Mouse (Mus musculus): ENCODE results near the gene Gsx2. TPM values are rescaled to one million over a fixed set of nuclear protein-coding genes. Genes with fewer than 3 reads are reported as not detected.

Gene Gsx2
- polyA plus RNA-seq, 1 experiment from 2014 or later, result not detected

DNA sequence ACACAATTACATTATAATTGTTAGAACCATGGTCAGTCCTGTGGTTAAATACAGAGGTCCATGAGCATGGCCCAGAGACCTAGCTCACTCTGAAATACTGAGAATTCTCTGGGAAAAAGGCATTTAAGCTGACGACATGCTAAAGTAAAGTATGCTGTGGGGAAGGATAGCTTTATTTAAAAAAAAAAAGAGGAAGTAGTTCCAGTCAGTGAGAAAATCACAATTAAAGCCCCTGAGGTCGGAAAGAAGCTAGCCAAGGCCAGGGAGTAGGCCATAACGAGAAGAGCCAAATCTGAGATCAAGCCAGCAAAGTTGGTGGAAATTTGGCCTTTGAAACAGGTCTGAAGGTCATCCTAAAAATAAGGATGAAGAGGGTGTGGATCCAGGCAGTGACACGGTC is 24.3 kb upstream of the Gsx2 start:
- no peak for DNase-seq (ENCODE audit: low spot score)

DNA sequence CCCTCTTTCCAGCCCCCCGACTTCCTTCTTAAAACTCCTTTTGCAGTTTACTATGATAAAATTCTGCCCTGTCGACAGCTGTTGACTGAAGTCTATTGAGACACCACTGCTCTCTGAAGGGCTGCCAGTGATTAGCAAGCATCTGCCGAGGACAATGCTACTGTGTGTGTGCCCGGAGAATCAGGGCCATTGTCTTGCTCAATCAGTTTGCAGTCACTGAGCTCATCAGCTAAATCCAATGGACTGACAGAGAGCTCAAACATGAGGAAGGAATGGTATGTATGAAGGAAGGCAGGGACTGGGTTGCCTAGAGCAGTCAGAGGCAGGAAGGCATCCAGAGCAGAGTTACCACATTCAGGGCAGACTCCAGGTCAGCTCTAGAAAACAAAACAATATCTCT is 12.2 kb upstream of the Gsx2 start:
- DNase-seq (ENCODE audit: low spot score), result peak; percentile 52
- 21% methylated on average over 4 of the region's 4 CpGs for WGBS
- H3K27ac ChIP-seq (replicated peaks; ENCODE audit: low read depth, low read length), result no peak overlapping the region
- 0 out of 2 replicates have a peak, but pooled peaks have one; percentile 30 for ATAC-seq (ENCODE audit: low read depth)
- no peaks in the 10 kb centered on the region for H3K9me3 ChIP-seq (ENCODE audit: control insufficient read depth, low read length)
- no peak overlapping the region for H3K4me3 ChIP-seq (ENCODE audit: low read depth, low read length)
- peaks cover 16% of the 10 kb centered on the region for H3K27me3 ChIP-seq (replicated peaks; ENCODE audit: control insufficient read depth, insufficient read depth, low read length)
- 0 out of 2 replicates have a peak, but pooled peaks cover 9% of the 10 kb centered on the region for H3K4me1 ChIP-seq (ENCODE audit: control insufficient read depth, insufficient read depth, low read length)
- no peak overlapping the region for H3K4me2 ChIP-seq (ENCODE audit: low read depth, low read length)
- H3K36me3 ChIP-seq (ENCODE audit: control insufficient read depth, insufficient read depth, low read length), result no peaks in the 10 kb centered on the region
- no peak overlapping the region for H3K9ac ChIP-seq (ENCODE audit: low read depth, low read length)

More for the DNA sequence above, 24.3 kb upstream of the Gsx2 start:
- ATAC-seq (ENCODE audit: low read depth), result no peak
- Histone ChIP-seq H3K9ac (ENCODE audit: low read depth, low read length) (no peak overlapping the region), H3K27ac (replicated peaks; ENCODE audit: low read depth, low read length) (no peak overlapping the region), H3K4me3 (ENCODE audit: low read depth, low read length) (no peak overlapping the region), H3K4me2 (ENCODE audit: low read depth, low read length) (no peak overlapping the region), H3K27me3 (replicated peaks; ENCODE audit: control insufficient read depth, insufficient read depth, low read length) (no peaks in the 10 kb centered on the region), H3K9me3 (ENCODE audit: control insufficient read depth, low read length) (no peaks in the 10 kb centered on the region), H3K36me3 (ENCODE audit: control insufficient read depth, insufficient read depth, low read length) (no peaks in the 10 kb centered on the region), H3K4me1 (ENCODE audit: control insufficient read depth, insufficient read depth, low read length) (no peaks in the 10 kb centered on the region)
- 72% methylated on average over 4 of the region's 4 CpGs for whole genome bisulfite sequencing

DNA sequence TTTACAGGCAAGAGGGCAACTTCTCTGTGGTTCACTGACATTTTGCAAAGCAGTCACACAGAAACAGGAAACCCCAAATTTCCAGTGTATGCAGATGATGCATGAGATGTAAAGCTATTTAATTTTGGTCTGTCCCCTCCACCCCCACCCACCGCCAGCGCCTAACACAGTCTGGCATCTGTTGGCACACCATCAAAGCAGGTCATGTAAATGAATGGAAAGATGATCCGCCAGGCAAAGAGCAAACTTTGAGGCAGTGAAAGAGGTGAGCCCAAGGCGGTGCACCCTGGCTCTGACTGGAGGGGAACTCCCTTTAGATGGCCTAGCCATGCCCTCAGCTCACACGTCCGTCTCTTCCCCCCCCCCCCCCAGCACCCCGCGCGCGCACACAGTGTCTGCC is 8.7 kb upstream of the Gsx2 start:
- WGBS, result 1% methylated on average over 4 of the region's 10 CpGs
- peaks cover 51% of the 10 kb centered on the region for H3K27me3 ChIP-seq (replicated peaks; ENCODE audit: control insufficient read depth, insufficient read depth, low read length)
- H3K4me1 ChIP-seq (ENCODE audit: control insufficient read depth, insufficient read depth, low read length), result 0 out of 2 replicates have a peak, but pooled peaks cover 9% of the 10 kb centered on the region
- ATAC-seq (ENCODE audit: low read depth), result peak; percentile 81
- H3K9ac ChIP-seq (ENCODE audit: low read depth, low read length), result peak overlapping the region; percentile 51
- peak overlapping the region; percentile 93 for H3K4me2 ChIP-seq (ENCODE audit: low read depth, low read length)
- peak overlapping the region; percentile 51 for H3K4me3 ChIP-seq (ENCODE audit: low read depth, low read length)
- no peaks in the 10 kb centered on the region for H3K36me3 ChIP-seq (ENCODE audit: control insufficient read depth, insufficient read depth, low read length)
- DNase-seq (ENCODE audit: low spot score), result peak; percentile 63
- H3K9me3 ChIP-seq (ENCODE audit: control insufficient read depth, low read length), result no peaks in the 10 kb centered on the region
- H3K27ac ChIP-seq (replicated peaks; ENCODE audit: low read depth, low read length), result no peak overlapping the region

DNA sequence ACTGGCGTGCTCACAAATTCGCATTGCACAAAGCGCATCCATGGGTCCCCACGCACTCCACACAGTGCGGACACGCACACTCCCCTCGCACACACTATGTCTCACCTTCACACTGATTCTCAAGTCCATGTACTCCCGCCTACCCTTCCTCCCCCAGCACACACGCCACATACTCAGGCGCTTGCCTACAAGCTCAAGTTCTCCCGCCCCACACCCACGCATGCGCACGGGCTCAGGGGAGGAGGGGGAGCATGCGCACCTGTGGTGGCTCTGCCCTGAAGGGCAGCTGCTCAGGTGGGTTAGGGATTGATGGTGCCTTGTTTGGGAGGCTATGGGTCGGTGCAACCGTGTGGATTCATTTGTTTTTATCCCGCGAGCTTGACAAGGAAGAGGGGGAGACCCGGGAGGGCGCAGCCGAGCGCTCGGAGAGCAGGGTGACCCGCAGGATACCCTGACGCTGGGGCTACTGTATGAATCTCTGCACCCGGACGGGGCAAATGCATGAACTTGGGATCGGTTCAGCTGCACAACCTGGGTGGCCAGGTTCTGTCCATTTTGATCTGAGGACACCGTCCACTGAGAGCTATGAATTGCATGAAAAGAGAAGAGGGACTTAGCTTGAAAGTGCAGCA is 8.2 kb upstream of the Gsx2 start:
- DNase-seq (ENCODE audit: low spot score) (peak; percentile 82), ATAC-seq (ENCODE audit: low read depth) (peak; percentile 88)
- Histone ChIP-seq H3K4me2 (ENCODE audit: low read depth, low read length) (peak overlapping the region; percentile 93), H3K27ac (replicated peaks; ENCODE audit: low read depth, low read length) (no peak overlapping the region), H3K9me3 (ENCODE audit: control insufficient read depth, low read length) (no peaks in the 10 kb centered on the region), H3K9ac (ENCODE audit: low read depth, low read length) (peak overlapping the region; percentile 51), H3K27me3 (replicated peaks; ENCODE audit: control insufficient read depth, insufficient read depth, low read length) (peaks cover 56% of the 10 kb centered on the region), H3K36me3 (ENCODE audit: control insufficient read depth, insufficient read depth, low read length) (no peaks in the 10 kb centered on the region), H3K4me1 (ENCODE audit: control insufficient read depth, insufficient read depth, low read length) (0 out of 2 replicates have a peak, but pooled peaks cover 9% of the 10 kb centered on the region), H3K4me3 (ENCODE audit: low read depth, low read length) (peak overlapping the region; percentile 51)
- 2% methylated on average over 24 of the region's 30 CpGs for WGBS

DNA sequence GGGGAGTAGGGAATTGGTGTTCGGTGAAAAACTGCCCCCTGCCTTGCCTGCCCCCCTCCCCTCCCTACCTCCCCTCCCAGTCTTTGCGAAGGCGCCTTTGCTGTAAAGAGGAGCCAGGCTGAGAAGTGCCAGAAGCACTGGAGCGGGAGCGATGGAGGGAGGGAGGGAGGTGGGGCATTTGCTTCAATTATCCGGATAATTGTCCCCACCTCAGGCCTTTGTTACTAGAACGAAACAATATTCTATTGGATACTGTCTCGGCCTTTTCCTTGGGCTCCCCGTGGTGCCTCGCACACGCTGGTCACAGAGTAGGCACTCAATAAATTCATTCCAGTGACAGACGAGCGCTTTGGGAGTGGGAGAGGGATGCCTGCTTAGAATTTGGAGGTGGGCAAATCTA is 5.3 kb upstream of the Gsx2 start:
- ATAC-seq (ENCODE audit: low read depth) (no peak), DNase-seq (ENCODE audit: low spot score) (no peak)
- Histone ChIP-seq H3K4me2 (ENCODE audit: low read depth, low read length) (peak overlapping the region; percentile 29), H3K9me3 (ENCODE audit: control insufficient read depth, low read length) (no peaks in the 10 kb centered on the region), H3K36me3 (ENCODE audit: control insufficient read depth, insufficient read depth, low read length) (no peaks in the 10 kb centered on the region), H3K27ac (replicated peaks; ENCODE audit: low read depth, low read length) (no peak overlapping the region), H3K27me3 (replicated peaks; ENCODE audit: control insufficient read depth, insufficient read depth, low read length) (peaks cover 85% of the 10 kb centered on the region), H3K4me1 (ENCODE audit: control insufficient read depth, insufficient read depth, low read length) (0 out of 2 replicates have a peak, but pooled peaks cover 9% of the 10 kb centered on the region), H3K4me3 (ENCODE audit: low read depth, low read length) (no peak overlapping the region), H3K9ac (ENCODE audit: low read depth, low read length) (no peak overlapping the region)
- 4% methylated on average over 13 of the region's 13 CpGs for WGBS

DNA sequence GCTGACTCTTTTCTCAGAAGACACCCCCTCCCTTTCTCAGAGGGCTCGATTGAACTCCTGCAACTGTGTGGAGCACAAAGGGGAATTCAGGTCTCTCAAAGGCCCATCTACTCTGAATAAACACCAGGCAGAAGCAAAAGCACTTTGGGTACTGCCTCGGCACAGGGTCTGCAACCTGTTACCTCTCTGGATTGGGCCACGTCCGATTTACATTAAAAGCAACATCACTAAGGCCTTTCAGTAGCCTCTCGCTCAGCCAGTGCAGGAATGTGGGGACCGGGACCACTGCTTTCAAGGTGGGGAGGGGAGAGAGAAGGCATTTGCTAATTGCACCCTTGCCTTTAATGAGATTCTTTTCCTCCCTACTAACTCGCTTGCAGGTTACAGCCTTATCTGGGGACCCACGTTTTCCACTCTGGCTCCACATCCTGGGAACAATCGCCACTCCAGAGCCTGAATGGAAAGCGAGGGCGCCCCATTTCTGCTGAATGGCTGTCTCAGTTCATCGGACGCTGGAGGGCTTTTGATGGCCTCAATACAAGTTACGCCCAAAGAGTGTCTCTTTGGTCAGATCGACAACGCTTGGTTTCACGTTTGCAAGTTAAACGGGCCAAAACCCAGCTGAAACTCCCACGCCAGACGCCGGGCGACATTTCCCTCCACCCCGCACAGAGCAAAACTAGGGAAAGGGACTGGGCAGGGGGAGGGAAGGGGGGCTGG is 4.6 kb upstream of the Gsx2 start:
- Histone ChIP-seq H3K4me1 (ENCODE audit: control insufficient read depth, insufficient read depth, low read length) (peaks cover 12% of the 10 kb centered on the region; the same call in 1 of the 2 replicates), H3K36me3 (ENCODE audit: control insufficient read depth, insufficient read depth, low read length) (no peaks in the 10 kb centered on the region), H3K4me2 (ENCODE audit: low read depth, low read length) (peak overlapping the region; percentile 29; the same call in 1 of the 2 replicates), H3K9ac (ENCODE audit: low read depth, low read length) (no peak overlapping the region), H3K4me3 (ENCODE audit: low read depth, low read length) (no peak overlapping the region; the same call in 1 of the 2 replicates), H3K27ac (replicated peaks; ENCODE audit: low read depth, low read length) (no peak overlapping the region), H3K9me3 (ENCODE audit: control insufficient read depth, low read length) (no peaks in the 10 kb centered on the region), H3K27me3 (replicated peaks; ENCODE audit: control insufficient read depth, insufficient read depth, low read length) (peaks cover 92% of the 10 kb centered on the region)
- no peak for DNase-seq (ENCODE audit: low spot score)
- no peak for ATAC-seq (ENCODE audit: low read depth)
- 4% methylated on average over 23 of the region's 23 CpGs for WGBS

DNA sequence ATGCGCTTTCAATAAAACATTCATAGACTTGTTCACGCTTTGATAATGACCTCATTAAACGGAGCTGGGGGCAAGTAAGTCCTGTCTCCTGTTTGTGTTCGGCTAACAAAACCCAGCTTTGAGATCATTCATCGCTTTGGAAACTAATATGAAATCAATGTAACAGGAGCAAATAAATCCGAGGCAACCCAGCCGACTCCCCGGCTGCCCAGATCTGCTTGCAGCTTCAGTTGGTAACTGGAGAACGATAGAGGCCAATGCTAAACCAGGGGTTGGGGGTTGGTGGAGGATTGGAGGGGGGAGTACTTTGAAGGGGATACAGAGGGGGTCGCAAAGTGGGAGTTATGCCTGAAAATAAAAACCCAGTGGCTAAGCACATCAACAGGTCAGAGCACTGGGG is 3.5 kb upstream of the Gsx2 start:
- 2% methylated on average over 10 of the region's 10 CpGs for WGBS
- Histone ChIP-seq H3K9ac (ENCODE audit: low read depth, low read length) (no peak overlapping the region), H3K9me3 (ENCODE audit: control insufficient read depth, low read length) (no peaks in the 10 kb centered on the region), H3K4me3 (ENCODE audit: low read depth, low read length) (no peak overlapping the region), H3K27ac (replicated peaks; ENCODE audit: low read depth, low read length) (no peak overlapping the region), H3K27me3 (replicated peaks; ENCODE audit: control insufficient read depth, insufficient read depth, low read length) (peaks cover 100% of the 10 kb centered on the region), H3K4me2 (ENCODE audit: low read depth, low read length) (no peak overlapping the region), H3K4me1 (ENCODE audit: control insufficient read depth, insufficient read depth, low read length) (peaks cover 6% of the 10 kb centered on the region; the same call in 1 of the 2 replicates), H3K36me3 (ENCODE audit: control insufficient read depth, insufficient read depth, low read length) (no peaks in the 10 kb centered on the region)
- DNase-seq (ENCODE audit: low spot score) (no peak), ATAC-seq (ENCODE audit: low read depth) (no peak)

DNA sequence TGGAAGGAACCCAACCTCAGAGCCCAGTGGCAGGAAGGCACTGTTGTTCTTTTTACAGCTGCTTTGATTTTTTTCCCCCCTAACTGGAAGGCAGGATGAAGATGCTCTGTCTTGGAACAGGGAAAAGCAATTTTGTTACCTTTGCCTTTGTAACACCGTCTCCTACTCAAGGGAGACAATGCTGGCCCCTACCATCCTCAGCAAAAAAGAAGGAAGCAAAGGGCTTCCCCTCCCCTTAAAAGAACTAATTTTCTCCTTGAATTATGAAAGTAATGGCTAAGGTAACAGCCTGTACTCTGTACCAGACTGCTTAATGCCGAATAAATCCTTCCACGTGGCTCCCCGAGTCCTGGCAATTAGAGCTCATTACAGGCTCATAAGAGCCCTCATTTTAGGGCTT is 2.9 kb upstream of the Gsx2 start:
- peaks cover 4% of the 10 kb centered on the region; the same call in 1 of the 2 replicates for H3K4me1 ChIP-seq (ENCODE audit: control insufficient read depth, insufficient read depth, low read length)
- H3K4me2 ChIP-seq (ENCODE audit: low read depth, low read length), result no peak overlapping the region
- H3K36me3 ChIP-seq (ENCODE audit: control insufficient read depth, insufficient read depth, low read length), result no peaks in the 10 kb centered on the region
- ATAC-seq (ENCODE audit: low read depth) (no peak), DNase-seq (ENCODE audit: low spot score) (no peak)
- 4% methylated on average over 4 of the region's 4 CpGs for WGBS
- H3K9me3 ChIP-seq (ENCODE audit: control insufficient read depth, low read length), result no peaks in the 10 kb centered on the region
- no peak overlapping the region for H3K9ac ChIP-seq (ENCODE audit: low read depth, low read length)
- no peak overlapping the region for H3K4me3 ChIP-seq (ENCODE audit: low read depth, low read length)
- no peak overlapping the region for H3K27ac ChIP-seq (replicated peaks; ENCODE audit: low read depth, low read length)
- H3K27me3 ChIP-seq (replicated peaks; ENCODE audit: control insufficient read depth, insufficient read depth, low read length), result peaks cover 100% of the 10 kb centered on the region

All from embryonic facial prominence, embryonic 14.5 days (tissue).